Mouse (Mus musculus) kidney, postnatal 25 days (tissue): Measurements from ENCODE around the gene Naaladl2.
A peak's percentile ranks its signal among the peaks of the same experiment; 100 is the strongest.
"Not testable (repeated sequence)": the region's sequence is repeated elsewhere in the genome, so short reads cannot be mapped to it uniquely, and the experiment has no call there.

ENCODE experiments used
- DNase-seq, 2 experiments: peaks; one replicate each; pipeline ENCODE4 v3.0.0; 2021; ENCODE audit warnings: mixed read lengths in 2 of 2

Naaladl2 gene

DNA sequence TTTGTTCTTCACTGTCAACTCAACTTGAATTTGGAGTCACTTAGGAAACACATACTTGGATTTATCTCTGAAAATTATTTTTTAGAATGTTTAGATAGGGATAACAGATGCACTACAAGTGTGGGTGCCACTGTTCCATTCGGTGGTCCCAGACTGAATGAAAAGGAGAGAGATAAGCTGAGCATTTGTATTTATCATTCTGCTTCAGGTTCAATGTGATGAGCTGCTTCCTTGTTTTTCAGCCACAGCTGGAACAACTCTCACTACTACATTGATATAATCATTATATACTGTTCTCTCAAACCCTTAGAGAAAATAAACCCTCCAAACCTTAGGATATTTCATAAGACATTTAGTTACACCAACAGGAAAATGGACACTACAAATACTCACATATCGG lies 918.6 kb downstream of the Naaladl2 start:
- no peak for DNase-seq

DNA sequence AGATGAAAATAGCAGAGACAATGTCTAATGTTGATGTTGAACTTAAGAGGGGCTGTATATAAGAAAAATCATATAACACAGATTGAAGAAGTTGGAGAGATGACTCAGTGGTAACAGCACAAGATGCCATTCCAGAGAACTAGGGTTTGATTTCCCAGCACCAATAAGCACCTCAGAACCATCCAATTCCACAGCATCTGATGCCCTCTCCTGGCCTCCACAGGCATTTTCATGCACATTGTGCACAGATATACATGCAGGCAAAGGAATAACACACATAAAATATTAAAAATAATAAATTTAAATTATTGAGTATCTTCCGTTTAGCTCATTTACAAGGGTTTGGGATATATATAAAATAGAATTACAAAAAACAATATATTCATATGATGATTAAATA lies 926.6 kb downstream of the Naaladl2 start:
- no peak for DNase-seq

DNA sequence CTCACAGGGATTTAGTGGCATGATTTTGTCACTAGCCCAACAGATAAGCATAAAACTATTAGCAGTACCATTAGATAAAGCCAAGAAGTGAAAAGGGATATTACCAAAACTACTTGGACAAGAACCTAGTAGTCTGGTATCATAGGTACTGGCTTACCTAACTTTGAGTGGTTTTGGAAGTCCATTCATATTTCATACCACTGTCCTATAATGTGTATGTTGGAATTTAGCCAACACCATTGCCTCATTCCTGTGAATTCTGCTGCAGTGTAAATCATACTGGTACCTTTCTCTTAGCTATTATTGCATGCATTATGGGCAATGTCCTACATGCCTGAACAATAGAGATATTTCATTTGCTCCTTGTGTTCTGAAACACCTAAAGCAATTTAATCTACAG lies 977.5 kb downstream of the Naaladl2 start:
- no peak for DNase-seq

DNA sequence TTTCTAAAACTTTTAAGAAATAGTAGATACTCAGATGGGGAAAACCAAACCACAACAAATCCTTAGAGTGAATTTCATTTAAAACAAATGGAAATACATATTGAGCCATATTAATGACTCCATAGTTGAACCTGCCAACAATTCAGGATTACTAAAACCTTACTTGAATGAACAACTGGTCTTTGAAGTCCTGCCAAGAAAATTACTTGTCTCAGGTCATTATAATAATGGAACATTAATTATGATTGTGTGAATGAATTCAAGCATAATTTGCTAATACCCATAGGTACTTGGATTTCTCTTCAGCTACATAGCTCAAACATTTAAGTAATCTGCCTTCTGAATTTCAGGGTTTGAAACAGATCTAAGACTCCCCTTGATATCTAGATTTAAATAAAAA lies 980.1 kb downstream of the Naaladl2 start:
- no peak for DNase-seq

DNA sequence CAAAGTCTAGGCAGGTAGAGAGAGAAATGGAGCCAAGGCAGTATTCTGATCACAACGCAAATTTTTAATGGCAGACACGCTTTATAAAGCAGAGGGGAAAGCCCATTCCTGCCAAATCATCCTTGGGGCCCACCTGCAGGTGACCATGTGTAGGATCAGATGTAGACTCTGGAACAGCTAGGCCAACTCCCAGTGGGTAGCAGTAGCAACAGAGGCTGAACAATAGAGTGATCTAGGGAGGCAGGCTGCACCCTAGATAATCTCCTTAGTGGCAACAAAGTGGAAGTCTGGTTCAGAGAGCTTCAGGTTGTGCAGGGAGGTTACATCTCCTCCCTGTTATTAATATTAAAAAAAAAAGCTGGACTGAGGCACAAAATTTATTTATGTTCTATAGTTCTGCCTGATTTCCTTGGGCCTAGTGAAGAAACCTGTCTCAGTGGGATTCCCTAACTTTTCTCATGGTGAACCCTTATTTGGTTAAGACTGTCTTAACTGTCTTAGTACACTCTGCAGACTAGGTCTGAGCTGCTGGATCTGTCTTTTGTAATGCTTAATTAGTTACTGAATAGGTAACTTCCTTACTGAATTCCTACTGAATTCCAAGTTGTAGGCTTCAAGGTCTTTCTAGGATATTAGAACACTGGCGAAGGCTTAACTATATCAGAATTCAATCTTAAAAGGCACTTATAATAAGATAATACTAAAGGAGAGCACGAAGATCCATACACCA lies 992.8 kb downstream of the Naaladl2 start:
- DNase-seq = not testable (repeated sequence)

DNA sequence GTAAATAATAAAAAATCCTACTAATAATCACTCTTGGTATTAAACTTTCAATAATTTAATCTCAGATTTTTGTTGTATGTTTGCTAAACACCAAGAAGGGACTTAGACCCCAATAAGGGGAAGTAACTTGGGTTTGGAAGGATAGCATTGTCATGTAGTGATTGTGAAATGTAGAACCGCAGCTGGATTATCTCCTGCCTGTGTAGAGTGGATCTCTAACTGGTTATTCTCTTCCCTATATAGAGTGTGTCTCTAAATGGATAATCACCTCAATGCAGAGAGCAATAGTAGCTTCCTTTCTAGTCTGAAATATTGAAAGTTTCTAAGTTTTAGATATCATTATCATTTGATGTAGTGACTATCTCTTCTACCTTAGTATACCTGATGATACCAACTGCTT lies 1001.3 kb downstream of the Naaladl2 start:
- no peak for DNase-seq

DNA sequence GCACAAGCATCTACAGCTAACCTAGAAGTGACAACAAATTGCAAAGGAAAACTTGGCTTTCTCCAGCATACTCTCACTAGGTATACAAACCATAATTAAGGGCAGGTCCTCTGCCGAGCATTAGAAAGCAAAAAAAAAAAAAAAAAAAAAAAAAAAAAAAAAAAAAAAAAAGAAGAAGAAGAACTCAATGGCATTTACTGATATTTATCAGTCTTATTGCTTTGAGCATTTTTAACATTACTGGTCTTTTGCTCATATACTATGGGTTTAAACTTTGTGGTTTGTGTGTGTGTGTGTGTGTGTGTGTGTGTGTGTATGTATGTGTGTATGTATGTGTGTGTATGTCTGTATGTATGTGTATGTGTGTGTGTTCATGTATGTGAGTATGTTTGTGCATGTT lies 1006.1 kb downstream of the Naaladl2 start:
- DNase-seq = no peak

DNA sequence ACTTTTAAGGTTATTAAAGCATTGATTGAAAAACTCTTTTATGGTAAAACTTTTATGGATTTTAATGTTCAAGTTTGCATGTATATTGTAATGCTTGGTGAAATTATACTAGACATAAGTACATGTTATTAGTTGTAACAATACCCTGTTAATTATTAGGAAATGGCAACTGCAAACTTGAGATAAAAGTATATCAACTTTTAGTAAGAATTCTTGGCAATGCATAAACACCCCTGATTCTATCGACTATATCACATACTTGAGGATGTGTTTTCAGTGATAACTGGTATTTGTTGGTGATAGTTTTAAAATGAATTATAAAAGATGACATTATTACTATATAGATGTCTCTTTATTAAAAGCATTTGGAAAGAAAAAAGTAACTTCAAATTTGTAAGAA lies 1017.9 kb downstream of the Naaladl2 start:
- no peak for DNase-seq

DNA sequence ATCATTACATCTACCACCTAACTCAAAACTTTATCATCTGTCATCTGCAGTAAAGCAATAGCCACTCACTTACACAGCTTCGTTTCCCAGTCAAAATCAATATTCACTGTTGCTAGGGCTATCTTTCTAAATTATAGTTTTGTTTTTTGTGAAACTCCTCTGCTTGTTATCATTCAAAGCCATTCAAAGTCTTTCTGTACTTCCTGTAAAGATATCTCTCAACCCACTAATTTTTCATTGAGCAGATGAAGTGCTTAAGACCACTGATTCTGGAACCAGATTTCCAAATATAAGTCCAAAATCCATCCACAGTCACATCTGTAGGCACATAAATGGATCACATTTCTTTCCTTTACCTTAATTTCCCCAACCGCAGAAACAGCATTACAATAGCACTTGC lies 1020.0 kb downstream of the Naaladl2 start:
- DNase-seq = no peak

DNA sequence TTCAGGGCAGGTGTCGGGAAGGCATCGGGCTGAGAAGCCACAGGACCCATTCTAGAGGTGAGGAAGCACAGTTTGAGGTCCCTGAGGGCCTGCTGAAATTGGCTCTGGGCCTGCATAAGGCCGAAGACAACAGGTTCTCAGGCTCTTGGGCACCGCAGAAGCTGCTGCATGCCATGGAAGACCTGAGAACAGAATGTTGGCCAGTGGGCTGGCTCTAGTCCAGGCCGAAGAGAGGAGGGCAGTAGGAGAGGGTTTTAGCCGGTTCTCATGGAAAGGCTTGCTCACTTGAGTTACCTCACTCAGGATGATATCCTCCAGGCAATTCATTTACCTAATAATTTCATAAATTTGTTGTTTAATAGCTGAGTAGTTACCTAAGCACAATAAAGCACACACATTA lies 1025.9 kb downstream of the Naaladl2 start:
- peak in 1 of 2 experiments; percentile 20 for DNase-seq

DNA sequence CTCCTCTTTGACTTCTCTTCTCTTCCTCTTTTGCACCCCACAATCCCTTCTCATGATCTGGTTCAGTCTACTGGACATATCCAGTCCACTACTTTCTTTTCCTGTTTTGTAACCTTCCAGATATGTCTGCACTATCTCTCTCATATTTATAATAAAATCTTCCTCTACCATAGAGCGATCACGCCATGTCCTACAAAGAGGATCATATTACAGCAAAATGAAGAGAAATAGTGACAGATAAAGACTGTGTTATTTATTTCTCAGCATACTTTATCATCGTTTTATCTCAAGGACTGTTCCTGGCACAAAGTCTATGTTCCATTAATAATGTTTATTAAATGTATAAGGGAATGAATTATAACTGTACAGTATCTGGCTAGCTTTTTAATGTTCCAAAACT lies 1029.2 kb downstream of the Naaladl2 start:
- no peak for DNase-seq

DNA sequence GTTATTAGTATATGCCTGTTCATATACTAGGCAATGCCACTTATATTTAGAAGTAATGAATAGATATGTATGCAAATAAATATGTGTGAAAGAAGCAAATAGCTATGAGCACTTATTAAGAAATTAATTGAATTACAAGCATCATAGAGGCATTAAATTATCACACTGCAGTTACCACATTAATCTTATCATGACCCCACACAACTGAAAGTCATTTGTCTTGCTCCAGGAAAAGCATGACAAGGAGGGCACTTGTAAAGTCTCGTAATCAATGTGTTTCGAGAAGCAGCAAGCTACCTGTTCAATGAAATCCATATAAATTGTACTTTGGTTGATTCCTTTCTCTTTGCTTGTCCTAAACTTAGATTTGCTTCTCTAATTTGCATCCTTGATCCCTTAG lies 1030.7 kb downstream of the Naaladl2 start:
- no peak for DNase-seq

DNA sequence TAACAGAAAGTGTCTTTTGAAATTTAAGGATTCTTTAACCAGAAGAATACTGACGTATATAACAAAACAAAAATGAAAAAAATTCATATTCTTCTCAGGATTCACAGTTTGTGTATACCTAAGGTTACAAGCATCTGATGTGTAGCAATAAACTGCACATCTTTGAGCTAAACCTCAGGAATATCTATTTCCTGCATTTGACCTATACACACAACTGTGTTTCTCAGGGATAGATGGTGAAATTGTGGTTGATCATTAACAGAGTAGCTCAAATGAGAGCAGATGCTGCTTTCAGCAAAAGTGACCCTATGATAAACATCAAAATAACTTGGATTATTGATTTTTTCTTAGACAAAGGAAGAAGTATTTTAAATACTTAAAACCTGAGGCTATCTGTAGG lies 1037.7 kb downstream of the Naaladl2 start:
- no peak for DNase-seq

DNA sequence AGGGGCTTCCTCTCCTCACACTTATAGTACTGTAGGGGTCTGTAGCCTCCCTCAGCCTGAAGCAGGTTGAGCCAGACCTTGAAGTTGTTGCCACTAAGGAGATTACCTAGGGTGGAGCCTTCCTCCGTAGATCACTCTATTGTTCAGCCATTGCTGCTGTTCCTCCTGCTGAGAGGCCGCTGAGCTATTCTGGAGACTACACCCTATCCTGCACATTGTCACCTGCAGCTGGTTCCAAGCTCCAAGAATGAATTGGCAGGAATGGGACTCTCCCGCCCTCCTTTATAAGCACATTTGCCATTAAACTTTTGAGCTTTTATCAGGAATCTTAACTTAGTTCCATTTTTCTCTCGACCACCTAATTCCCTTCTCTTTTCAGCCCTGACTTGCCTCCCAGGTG lies 1064.3 kb downstream of the Naaladl2 start:
- no peak for DNase-seq

DNA sequence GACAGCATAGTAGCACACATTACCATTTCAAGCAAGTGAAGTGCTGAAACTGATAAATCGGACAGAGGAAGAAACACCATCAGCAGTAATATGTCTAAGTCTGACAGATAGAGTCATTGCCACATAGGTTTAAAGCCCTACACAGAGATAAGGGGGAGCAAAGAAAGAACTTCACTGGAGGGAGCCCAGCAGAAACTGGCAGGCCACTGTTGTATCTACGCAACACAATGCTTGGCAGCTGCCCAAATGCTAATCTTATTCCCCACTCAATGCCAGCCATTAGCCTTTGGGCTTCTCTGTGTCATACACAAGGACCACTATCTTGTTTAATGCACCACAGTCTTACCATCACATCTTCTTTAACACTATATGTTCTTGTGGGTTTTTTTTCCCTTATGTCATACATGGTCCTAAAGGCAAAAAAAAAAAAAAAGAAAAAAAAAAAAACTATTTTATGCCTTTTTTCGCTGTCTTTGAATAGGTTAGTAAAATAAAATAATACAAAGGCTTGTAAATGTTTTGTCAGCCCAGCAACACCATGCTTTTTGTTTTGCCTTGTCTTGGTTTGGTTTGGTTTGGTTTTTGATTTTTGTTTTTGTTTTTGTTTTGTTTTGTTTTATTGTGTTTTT lies 1072.8 kb downstream of the Naaladl2 start:
- DNase-seq = peak in 1 of 2 experiments; percentile 8

DNA sequence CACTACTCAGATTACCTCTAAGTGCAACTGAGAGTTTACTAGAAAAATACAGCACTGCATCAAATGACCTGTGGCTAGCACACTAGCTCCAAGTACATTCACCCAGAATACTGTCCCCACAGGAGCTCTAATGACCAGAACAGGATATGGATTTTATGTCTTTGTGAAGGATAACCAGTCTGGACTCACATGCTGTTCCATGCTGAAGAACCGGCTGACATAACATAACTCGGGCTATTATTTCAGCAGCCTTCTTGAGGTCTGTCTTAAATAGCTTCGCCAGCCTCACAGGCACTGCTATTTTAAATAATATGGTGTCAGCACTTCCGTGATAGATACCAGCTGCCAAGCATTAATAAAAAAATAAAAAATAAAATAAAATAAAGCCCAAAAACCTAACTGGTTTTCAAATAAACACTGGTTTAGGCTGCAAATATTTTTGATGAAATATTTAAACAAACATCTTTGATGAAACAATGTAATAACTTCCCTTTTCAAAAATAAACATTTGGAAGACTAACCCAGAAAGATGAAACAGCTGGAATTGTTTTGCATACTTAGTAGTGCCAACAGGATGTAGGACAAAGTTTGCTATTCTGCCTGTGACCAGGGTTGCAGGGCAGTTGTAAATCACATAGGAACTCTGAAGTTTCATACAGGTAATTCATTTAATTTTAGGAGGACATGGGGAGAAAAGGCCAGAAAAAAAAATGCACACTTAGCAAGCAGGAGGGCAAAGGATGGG lies 1073.5 kb downstream of the Naaladl2 start:
- DNase-seq = no peak

DNA sequence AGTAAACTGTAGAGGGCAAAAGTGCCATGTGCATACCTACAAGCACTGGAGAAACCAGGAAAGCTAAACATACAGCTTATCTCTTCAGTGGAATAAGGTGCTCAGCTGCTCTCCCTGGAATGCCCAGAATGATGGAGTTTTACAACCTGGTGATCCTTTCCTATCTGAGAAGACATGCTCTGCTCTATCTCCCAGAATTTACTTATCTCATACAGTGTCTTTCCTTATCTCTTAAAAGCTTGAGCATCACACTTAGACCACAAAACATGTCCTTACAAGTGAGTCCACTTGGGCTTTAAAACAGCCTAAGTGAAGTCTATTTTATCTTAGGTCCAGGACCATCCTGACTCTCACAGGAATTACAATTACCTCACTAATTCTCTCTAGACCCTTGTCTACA lies 1095.8 kb downstream of the Naaladl2 start:
- no peak for DNase-seq

DNA sequence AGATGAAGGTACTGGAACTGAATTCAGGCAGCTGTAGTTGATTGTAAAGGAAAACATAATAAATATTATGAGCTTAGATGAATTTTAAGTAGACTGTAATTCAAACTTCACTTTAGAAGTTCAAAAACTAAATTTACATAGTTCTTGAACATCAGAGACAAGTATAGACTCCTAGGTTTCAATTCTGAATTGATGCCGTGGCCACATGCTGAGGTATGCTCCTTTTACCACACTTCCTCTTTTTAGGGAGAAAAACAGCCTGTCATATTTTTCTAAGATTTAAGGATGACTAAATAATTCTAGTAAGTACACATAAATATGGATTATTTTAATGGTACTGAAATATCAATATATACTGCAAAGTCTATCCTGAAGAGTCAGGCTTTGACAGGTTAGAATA lies 1142.3 kb downstream of the Naaladl2 start:
- no peak for DNase-seq

DNA sequence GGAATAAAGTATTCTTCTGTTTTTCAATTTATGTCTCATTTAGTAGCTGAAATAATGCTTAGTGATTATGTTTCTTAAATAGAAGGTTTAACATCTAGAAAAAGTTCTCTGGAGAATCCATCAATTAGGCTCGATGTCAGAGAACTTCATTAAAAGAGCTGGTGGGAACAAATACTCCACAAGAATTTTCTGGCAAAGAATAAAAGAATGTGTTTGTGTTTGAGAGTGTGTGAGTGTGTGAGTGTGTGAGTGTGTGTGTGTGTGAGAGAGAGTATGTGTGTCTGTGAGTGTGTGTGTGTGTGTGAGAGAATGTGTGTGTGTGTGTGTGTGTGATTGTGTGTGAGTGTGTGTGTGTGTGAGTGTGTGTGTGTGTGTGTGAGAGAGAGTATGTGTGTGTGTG lies 1170.3 kb downstream of the Naaladl2 start:
- DNase-seq = no peak

DNA sequence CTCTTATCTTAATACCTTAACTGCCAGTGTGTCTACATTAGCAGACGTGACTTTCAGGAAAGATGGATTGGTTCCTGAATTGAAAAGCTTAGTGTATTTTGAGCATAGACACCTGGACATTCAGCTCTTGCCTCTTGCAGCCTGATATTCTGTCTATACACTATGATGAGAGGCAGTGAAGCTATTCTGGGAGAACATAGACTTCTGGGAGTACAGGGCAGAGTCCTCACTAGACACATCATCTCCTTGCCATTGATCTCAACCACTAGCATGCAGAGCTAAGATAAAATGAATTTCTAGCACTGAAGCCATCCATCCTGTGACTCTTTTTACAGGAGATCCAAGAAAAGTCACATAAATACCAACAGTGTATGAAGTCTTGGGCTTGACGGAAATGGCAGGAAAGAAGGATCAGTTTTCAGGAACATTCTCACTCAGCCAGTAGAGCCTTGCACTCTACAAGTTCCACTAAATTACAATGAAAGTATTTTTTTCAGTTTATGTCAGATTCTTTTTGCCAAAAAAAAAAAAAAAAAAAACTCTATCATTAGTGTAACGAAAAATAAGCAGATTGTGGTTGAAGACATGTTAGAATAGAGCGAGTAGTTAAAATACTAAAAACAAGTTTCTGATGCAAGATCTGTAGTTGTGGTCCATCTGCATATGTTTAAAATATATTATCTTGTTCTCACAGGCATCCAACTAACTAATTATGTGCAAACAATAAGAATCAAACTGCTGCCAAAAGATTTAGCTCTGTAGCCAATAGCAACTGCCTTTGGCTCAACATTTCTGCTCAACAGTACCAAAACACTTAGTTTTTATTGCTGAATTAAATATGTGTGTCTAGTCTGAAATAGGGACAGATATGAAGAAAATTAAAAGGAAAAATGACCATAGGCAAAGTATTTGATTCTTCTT lies 1171.1 kb downstream of the Naaladl2 start:
- DNase-seq = no peak

DNA sequence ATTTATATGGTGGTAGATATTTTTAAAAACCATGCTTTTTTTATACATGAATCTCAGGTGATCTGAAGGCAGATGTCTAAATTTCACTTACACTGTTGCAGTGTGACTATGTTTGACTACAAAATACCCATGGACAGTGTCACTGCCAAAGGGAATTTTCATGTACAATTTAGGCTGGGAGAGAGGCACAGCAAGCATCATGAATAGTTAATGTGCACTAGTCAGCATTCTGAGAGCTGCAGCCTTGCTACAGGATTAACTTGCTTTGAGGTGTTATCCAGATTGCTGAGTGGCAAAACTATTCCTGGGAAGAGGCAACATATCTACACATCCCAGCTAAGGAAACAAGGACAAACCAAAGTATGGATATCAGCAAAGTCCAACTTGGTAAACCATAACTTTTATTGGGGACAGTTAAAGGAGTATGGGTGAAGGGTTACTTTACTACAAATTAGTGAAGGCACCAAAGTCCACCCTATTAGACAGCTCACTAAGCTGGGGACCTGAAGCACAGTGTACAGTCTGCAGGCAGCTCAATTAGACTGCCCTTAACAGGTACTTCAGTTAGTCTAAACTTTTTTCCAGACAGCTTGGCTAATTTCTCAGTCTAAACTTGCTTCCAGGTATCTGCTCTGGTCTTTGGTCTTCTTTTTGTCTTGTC lies 1181.0 kb downstream of the Naaladl2 start:
- DNase-seq = no peak

DNA sequence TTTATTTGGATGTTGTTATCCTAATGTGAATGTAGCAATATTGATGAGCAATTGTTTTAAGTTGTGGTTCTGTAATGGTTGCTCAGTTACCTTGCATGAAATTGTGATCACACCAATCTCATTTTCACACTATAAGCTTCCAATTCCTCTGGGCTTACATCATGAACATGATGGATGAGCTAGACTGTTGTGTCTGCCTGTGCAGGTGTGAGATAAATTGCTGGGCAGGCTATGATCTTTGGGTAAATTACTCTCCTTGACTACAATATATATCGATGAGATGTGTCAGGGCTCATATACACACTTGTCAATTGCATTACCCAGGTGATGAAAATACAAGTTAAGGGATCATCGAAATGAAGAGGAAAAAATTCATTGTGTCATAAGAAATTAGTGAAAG lies 1197.9 kb downstream of the Naaladl2 start:
- no peak for DNase-seq
